Mouse (Mus musculus): ENCODE results near the gene Cog2. TPM values are rescaled to one million over a fixed set of nuclear protein-coding genes. Genes with fewer than 3 reads are reported as not detected.
A peak's percentile ranks its signal among the peaks of the same experiment; 100 is the strongest.

Gene Cog2
- polyA plus RNA-seq, 1 experiment from 2014 or later = 23.2 TPM

DNA sequence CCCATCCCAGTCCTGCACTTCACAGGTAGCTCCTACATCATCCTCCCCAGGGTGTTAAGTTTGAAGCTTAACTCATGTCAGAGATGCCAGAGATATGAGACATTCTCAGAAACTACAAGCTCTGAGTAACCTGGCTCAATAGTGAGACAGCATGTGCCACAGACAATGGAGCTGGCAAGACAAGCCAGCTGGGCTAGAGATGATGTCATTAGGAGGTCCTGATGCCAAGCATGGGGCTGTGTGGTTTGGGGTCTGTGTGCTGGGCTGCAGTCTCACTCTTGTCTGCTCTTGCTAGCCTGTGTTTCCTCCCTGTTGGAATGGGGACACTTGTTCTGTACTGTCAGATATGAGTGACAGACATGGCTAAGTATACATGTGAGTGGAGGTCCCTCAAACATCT, 14.9 kb upstream of the Cog2 start:
- no peaks in the 10 kb centered on the region for H3K27me3 ChIP-seq (ENCODE audit: control insufficient read depth, insufficient read depth, low read length)
- no peak for ATAC-seq (replicated peaks; ENCODE audit: extremely low read depth, insufficient read depth, low FRiP score)
- H3K4me1 ChIP-seq (ENCODE audit: control insufficient read depth, insufficient read depth, low read length) = no peaks in the 10 kb centered on the region
- peaks cover 10% of the 10 kb centered on the region for H3K9me3 ChIP-seq (replicated peaks; ENCODE audit: control insufficient read depth, low read length)
- no peak overlapping the region for H3K4me2 ChIP-seq (ENCODE audit: low read depth, low read length)
- no peak overlapping the region for H3K27ac ChIP-seq (ENCODE audit: low read length)
- no peak overlapping the region for H3K4me3 ChIP-seq (ENCODE audit: low read length)
- no peaks in the 10 kb centered on the region for H3K36me3 ChIP-seq (ENCODE audit: control insufficient read depth, insufficient read depth)
- H3K9ac ChIP-seq (ENCODE audit: low read length) = no peak overlapping the region

DNA sequence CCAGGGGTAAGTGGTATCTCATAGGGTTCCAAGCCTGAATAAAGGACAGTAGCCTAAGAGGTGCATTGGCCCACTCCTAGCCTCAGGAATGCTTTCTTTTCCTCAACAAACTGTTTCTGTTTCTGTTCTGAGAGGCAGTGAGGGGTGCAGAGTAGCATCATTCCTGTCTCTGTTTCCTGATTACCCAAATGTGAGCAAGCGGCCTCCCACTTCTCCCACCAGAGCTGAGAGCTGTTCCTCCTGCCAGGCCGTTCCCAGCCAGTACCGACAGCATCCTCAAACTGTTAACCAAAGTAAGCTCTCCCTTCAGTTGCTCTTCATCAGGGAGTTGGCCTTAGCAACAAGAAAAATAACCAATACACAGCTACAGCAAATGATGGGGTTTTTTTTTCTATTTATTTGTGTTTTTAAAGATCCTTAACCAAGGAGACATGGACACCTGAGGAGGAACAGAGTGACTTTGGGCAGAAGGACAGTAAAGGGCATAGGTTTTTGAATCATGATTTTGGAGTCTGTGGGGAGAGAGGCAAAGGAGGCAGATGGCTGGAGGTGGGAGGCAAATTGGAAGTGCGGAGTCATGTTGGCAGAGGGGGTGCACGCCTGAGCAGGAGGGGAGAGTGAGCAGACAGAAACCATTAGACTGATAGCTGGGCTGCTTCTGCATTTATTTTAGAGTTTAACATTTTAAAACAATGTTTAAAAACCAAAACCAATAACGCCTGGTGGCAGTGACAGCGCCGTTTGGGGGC, 12.8 kb upstream of the Cog2 start:
- Histone ChIP-seq H3K9ac (ENCODE audit: low read length) (no peak overlapping the region), H3K36me3 (ENCODE audit: control insufficient read depth, insufficient read depth) (no peaks in the 10 kb centered on the region), H3K27me3 (ENCODE audit: control insufficient read depth, insufficient read depth, low read length) (no peaks in the 10 kb centered on the region), H3K27ac (ENCODE audit: low read length) (no peak overlapping the region), H3K4me3 (ENCODE audit: low read length) (no peak overlapping the region), H3K4me2 (ENCODE audit: low read depth, low read length) (no peak overlapping the region), H3K4me1 (ENCODE audit: control insufficient read depth, insufficient read depth, low read length) (no peaks in the 10 kb centered on the region), H3K9me3 (replicated peaks; ENCODE audit: control insufficient read depth, low read length) (peaks cover 10% of the 10 kb centered on the region)
- ATAC-seq (replicated peaks; ENCODE audit: extremely low read depth, insufficient read depth, low FRiP score) = no peak
- 67% methylated on average over 8 of the region's 8 CpGs for WGBS

DNA sequence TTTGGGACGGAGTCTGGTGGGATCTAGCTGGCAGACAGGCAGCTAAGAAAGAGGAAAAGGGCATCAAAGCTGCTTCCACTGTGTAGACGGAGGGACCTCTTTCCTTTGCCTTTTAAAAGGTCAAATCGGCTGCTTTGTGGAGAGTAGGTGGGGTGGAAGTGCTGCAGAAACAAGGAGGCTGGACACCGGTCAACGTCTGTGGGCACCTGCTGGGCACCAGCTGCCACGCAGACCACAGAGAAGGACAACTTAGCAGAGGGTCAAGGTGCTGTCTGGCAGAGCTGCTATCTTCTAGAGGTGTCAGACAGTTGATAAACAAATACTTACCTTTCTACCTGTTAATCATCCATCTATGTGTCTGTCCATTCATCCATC, 12.3 kb upstream of the Cog2 start:
- Histone ChIP-seq H3K9ac (ENCODE audit: low read length) (no peak overlapping the region), H3K4me1 (ENCODE audit: control insufficient read depth, insufficient read depth, low read length) (no peaks in the 10 kb centered on the region), H3K4me2 (ENCODE audit: low read depth, low read length) (no peak overlapping the region), H3K9me3 (replicated peaks; ENCODE audit: control insufficient read depth, low read length) (peaks cover 6% of the 10 kb centered on the region), H3K27ac (ENCODE audit: low read length) (no peak overlapping the region), H3K36me3 (ENCODE audit: control insufficient read depth, insufficient read depth) (no peaks in the 10 kb centered on the region), H3K4me3 (ENCODE audit: low read length) (no peak overlapping the region), H3K27me3 (ENCODE audit: control insufficient read depth, insufficient read depth, low read length) (no peaks in the 10 kb centered on the region)
- no peak for ATAC-seq (replicated peaks; ENCODE audit: extremely low read depth, insufficient read depth, low FRiP score)
- WGBS = 70% methylated on average over 6 of the region's 6 CpGs

DNA sequence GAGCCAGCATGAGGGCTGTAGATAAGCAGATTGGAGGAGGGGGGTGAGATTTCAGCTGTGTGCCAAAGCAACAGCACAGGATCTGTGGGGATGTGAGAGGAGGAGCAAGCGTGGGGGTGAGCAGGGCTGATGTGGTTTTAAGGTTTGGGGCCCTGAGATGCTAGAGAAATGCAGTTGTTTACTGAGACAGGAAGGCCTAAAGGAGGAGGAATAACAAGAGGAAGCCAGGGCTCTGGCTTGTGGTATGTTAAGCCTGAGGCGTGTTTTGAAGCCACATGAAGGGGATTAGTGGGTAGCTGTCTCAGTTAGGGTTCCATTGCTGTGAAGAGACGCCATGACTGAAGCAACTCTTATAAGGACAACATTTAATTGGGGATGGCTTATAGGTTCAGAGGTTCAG, 11.4 kb upstream of the Cog2 start:
- Histone ChIP-seq H3K4me1 (ENCODE audit: control insufficient read depth, insufficient read depth, low read length) (no peaks in the 10 kb centered on the region), H3K36me3 (ENCODE audit: control insufficient read depth, insufficient read depth) (no peaks in the 10 kb centered on the region), H3K9me3 (replicated peaks; ENCODE audit: control insufficient read depth, low read length) (no peaks in the 10 kb centered on the region), H3K4me3 (ENCODE audit: low read length) (no peak overlapping the region), H3K27ac (ENCODE audit: low read length) (no peak overlapping the region), H3K27me3 (ENCODE audit: control insufficient read depth, insufficient read depth, low read length) (no peaks in the 10 kb centered on the region), H3K9ac (ENCODE audit: low read length) (no peak overlapping the region), H3K4me2 (ENCODE audit: low read depth, low read length) (no peak overlapping the region)
- ATAC-seq (replicated peaks; ENCODE audit: extremely low read depth, insufficient read depth, low FRiP score) = no peak
- WGBS = 60% methylated on average over 3 of the region's 3 CpGs

DNA sequence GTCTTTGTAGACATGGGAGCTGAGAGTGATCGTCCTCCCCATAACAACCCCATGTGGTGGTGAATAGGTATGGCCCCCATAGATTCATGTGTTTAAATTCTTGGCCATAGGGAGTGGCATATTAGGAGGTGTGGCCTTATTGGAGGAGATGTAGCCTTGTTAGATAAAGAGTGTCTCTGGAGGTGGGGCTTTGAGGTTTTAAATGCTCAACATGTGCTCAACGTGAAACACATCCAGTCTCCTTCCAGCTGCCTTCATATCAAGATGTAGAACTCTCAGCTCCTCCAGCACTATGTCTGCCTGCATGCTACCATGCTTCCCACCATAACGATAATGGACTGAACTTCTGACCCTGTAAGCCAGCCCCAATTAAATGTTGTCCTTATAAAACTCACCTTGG, 4.5 kb upstream of the Cog2 start:
- Histone ChIP-seq H3K4me2 (ENCODE audit: low read depth, low read length) (no peak overlapping the region), H3K36me3 (ENCODE audit: control insufficient read depth, insufficient read depth) (no peaks in the 10 kb centered on the region), H3K9ac (ENCODE audit: low read length) (no peak overlapping the region), H3K4me3 (ENCODE audit: low read length) (no peak overlapping the region), H3K4me1 (ENCODE audit: control insufficient read depth, insufficient read depth, low read length) (no peaks in the 10 kb centered on the region), H3K9me3 (replicated peaks; ENCODE audit: control insufficient read depth, low read length) (no peaks in the 10 kb centered on the region), H3K27ac (ENCODE audit: low read length) (no peak overlapping the region), H3K27me3 (ENCODE audit: control insufficient read depth, insufficient read depth, low read length) (0 out of 2 replicates have a peak, but pooled peaks cover 2% of the 10 kb centered on the region)
- no peak for ATAC-seq (replicated peaks; ENCODE audit: extremely low read depth, insufficient read depth, low FRiP score)
- 58% methylated on average over 3 of the region's 3 CpGs for WGBS

DNA sequence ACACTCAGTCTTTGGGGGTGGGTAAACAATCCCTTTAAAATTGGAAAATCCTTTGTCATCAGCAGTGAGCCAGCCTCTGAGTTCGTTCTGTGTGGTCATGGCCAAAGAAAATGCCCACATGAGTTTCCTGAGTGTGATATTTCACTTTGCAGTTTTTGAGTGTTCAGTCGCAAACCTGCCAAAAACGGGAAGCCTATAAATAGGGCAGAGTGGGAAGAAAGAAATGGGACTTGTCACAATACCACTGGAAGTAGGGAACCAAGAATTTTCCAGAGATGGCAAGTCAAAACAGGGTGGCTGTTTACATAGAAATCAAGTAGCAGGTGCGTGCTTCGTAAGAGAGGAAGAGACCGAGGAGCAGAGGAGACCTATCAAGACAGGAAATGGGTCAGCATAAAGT, 4.0 kb upstream of the Cog2 start:
- Histone ChIP-seq H3K36me3 (ENCODE audit: control insufficient read depth, insufficient read depth) (no peaks in the 10 kb centered on the region), H3K27me3 (ENCODE audit: control insufficient read depth, insufficient read depth, low read length) (0 out of 2 replicates have a peak, but pooled peaks cover 2% of the 10 kb centered on the region), H3K4me3 (ENCODE audit: low read length) (no peak overlapping the region), H3K4me2 (ENCODE audit: low read depth, low read length) (no peak overlapping the region), H3K4me1 (ENCODE audit: control insufficient read depth, insufficient read depth, low read length) (peaks cover 4% of the 10 kb centered on the region), H3K9me3 (replicated peaks; ENCODE audit: control insufficient read depth, low read length) (no peaks in the 10 kb centered on the region), H3K9ac (ENCODE audit: low read length) (no peak overlapping the region), H3K27ac (ENCODE audit: low read length) (no peak overlapping the region)
- 52% methylated on average over 6 of the region's 6 CpGs for WGBS
- ATAC-seq (replicated peaks; ENCODE audit: extremely low read depth, insufficient read depth, low FRiP score) = no peak

DNA sequence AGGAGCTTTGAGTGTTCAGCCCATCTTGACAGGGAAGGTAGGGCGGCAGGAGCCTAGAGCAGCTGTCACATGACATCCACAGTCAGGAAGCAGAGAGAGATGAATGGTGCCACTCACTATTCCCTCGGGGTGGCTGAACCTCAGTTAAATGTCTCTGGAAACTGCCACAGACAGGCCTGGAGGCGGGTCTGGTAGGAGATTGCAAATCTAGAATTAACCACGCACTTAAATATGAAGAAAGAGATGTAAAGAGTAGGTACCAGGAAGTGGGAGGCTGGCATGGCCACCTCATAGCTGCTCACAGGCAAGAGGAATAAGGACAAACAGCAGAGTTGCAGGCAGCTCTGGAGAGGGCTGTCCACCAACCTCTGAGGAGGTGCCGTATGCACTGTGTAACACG, 3.4 kb upstream of the Cog2 start:
- no peak overlapping the region for H3K4me3 ChIP-seq (ENCODE audit: low read length)
- no peaks in the 10 kb centered on the region for H3K36me3 ChIP-seq (ENCODE audit: control insufficient read depth, insufficient read depth)
- 0 out of 2 replicates have a peak, but pooled peaks cover 2% of the 10 kb centered on the region for H3K27me3 ChIP-seq (ENCODE audit: control insufficient read depth, insufficient read depth, low read length)
- H3K27ac ChIP-seq (ENCODE audit: low read length) = no peak overlapping the region
- peaks cover 10% of the 10 kb centered on the region for H3K4me1 ChIP-seq (ENCODE audit: control insufficient read depth, insufficient read depth, low read length)
- no peak overlapping the region for H3K9ac ChIP-seq (ENCODE audit: low read length)
- 61% methylated on average over 6 of the region's 6 CpGs for WGBS
- no peak for ATAC-seq (replicated peaks; ENCODE audit: extremely low read depth, insufficient read depth, low FRiP score)
- H3K9me3 ChIP-seq (replicated peaks; ENCODE audit: control insufficient read depth, low read length) = no peaks in the 10 kb centered on the region
- no peak overlapping the region for H3K4me2 ChIP-seq (ENCODE audit: low read depth, low read length)

DNA sequence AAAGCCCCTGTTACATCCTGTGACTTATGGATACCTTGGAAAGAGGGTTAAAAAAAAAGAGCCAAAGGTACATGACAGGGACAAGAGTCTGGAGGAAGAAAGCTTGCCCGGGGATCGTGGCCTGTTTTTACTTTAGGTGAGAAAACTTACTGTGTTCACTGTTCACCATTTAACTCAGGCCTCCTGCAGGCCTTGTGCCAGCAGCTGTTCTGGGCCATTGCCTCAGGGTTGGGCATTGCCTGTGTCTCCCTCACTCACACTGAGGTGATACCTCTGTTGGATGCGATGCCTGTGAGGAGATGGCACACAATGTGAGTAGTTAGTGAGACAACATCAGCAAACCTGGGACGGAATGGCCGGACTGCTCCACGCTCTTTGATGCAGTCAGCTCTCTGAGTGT, 1.4 kb downstream of the Cog2 start:
- Histone ChIP-seq H3K36me3 (ENCODE audit: control insufficient read depth, insufficient read depth) (peaks cover 13% of the 10 kb centered on the region), H3K4me3 (ENCODE audit: low read length) (peak overlapping the region; percentile 85), H3K27me3 (ENCODE audit: control insufficient read depth, insufficient read depth, low read length) (0 out of 2 replicates have a peak, but pooled peaks cover 2% of the 10 kb centered on the region), H3K4me2 (ENCODE audit: low read depth, low read length) (peak overlapping the region; percentile 76), H3K4me1 (ENCODE audit: control insufficient read depth, insufficient read depth, low read length) (peaks cover 12% of the 10 kb centered on the region), H3K9me3 (replicated peaks; ENCODE audit: control insufficient read depth, low read length) (no peaks in the 10 kb centered on the region), H3K9ac (ENCODE audit: low read length) (no peak overlapping the region), H3K27ac (ENCODE audit: low read length) (no peak overlapping the region)
- ATAC-seq (replicated peaks; ENCODE audit: extremely low read depth, insufficient read depth, low FRiP score) = no peak
- WGBS = 94% methylated on average over 6 of the region's 6 CpGs

DNA sequence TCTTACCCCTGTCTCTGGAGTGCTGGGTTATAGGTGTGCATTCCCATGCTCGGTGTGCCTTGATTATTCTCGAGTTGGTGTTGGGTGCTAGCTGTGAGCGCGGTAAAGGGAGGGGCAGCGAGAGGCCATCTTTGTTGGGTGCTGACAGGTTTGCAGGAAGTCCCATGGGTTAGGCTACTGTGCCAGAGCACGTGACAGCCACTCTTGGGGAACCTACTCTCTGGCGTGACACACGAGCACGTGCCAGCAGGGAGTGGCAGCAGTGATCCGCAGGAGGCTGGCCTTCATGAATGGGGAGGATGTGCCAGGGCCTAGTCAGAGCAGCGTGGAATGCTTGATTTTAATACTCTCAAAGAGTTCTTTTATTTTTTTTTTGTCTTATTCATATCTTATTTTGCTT, 5.7 kb downstream of the Cog2 start:
- WGBS = 94% methylated on average over 11 of the region's 11 CpGs
- Histone ChIP-seq H3K27ac (ENCODE audit: low read length) (no peak overlapping the region), H3K4me1 (ENCODE audit: control insufficient read depth, insufficient read depth, low read length) (peaks cover 17% of the 10 kb centered on the region), H3K4me3 (ENCODE audit: low read length) (no peak overlapping the region), H3K27me3 (ENCODE audit: control insufficient read depth, insufficient read depth, low read length) (no peaks in the 10 kb centered on the region), H3K9ac (ENCODE audit: low read length) (no peak overlapping the region), H3K4me2 (ENCODE audit: low read depth, low read length) (no peak overlapping the region), H3K36me3 (ENCODE audit: control insufficient read depth, insufficient read depth) (peaks cover 28% of the 10 kb centered on the region), H3K9me3 (replicated peaks; ENCODE audit: control insufficient read depth, low read length) (no peaks in the 10 kb centered on the region)
- no peak for ATAC-seq (replicated peaks; ENCODE audit: extremely low read depth, insufficient read depth, low FRiP score)

Measured in heart, embryonic 16.5 days (tissue).